Mouse (Mus musculus) right cerebral cortex, postnatal 14 days (tissue): ENCODE measurements around the gene Abcg3.
"Not testable (repeated sequence)": the region's sequence is repeated elsewhere in the genome, so short reads cannot be mapped to it uniquely, and the experiment has no call there.

Experiments
- DNase-seq: peaks from one replicate; pipeline ENCODE4 v3.0.0; 2022

The Abcg3 gene

DNA sequence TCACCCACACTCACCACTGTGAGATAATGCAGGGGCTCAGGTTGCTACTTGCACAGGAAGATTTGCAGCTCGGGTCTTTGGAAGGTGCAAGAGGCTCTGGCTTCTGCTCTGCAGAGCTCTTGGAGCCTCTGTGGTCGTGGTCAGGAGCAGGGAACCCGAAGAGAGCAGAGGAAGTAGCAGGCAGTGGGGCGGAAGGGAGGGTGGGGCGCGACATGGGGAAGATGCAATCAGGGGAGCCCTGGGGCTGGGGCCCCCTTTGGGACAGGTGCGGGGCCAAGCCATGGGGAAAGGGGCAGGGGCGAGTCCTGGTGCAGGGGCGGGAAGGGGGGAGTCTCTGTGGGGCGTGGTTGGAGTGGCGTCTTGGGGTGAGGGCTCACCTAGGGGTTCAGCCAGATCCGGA lies at the start of gene Abcg3:
TSS of gene Abcg3 (minus strand) at position 184 of the 400 bp plus-strand sequence.
- no peak for DNase-seq

GRCm38 (mm10) chr5:105012551-105012950 lies 30.0 kb upstream of the Abcg3 start:
- DNase-seq: no peak

DNA sequence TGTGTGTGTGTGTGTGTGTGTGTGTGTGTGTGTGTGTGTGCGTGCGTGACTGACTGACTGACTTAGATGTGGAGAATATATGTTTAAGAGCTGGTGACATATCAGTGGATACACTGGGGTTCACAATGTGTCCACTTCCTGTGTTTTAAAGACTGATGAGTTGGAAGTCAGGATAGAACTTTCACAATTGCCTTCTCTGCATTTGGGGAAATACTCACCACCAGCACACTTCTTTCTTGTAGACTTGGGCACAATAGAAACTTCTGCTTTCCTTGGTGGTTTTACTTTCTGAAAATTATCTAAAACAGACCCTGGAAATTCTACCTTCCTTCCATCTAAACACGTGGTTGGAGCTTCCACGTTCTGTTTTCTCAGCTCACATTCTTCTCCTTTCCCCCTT lies 29.1 kb upstream of the Abcg3 start:
- no peak for DNase-seq

GRCm38 (mm10) chr5:105010376-105010775 lies 27.9 kb upstream of the Abcg3 start:
- DNase-seq: no peak

DNA sequence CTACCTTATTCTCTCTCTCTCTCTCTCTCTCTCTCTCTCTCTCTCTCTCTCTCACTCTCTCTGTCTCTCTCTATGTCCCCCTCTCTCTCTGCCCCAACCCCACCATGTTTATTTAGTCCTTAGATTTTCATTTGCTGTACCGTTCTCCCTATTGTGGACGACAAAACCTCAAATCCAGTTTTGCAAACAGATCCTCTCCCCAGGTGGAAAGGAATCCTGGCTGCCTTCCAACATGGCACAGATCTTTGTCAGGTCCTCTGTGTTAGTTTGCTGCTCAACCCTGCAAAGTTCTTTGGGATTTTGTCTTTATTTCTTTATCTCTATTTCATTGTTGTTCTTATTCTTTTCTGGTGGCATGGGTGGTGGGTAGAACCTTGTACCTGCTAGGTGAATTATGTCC lies 6.9 kb upstream of the Abcg3 start:
- DNase-seq: no peak

GRCm38 (mm10) chr5:104988000-104988399 lies 5.5 kb upstream of the Abcg3 start:
- DNase-seq: no peak

DNA sequence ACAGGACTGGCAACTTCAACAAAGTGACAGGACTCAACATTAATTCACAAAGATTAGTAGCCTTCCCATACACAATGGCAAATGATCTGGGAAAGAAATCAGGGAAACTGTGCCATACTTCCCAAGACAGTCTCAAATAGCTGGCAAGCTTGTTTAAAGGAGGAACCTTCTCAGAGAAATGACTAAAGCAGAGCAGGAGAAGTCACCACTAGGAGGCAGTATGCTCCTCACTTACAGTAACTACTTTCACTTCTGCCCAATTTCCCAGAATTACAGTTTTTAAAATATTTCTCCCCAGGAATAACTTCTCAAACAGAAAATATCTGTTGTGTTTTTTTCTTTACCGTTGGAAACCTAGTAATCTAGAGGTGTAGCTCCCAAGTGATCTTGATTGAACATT lies 4.2 kb upstream of the Abcg3 start:
- peak; percentile 8 for DNase-seq

DNA sequence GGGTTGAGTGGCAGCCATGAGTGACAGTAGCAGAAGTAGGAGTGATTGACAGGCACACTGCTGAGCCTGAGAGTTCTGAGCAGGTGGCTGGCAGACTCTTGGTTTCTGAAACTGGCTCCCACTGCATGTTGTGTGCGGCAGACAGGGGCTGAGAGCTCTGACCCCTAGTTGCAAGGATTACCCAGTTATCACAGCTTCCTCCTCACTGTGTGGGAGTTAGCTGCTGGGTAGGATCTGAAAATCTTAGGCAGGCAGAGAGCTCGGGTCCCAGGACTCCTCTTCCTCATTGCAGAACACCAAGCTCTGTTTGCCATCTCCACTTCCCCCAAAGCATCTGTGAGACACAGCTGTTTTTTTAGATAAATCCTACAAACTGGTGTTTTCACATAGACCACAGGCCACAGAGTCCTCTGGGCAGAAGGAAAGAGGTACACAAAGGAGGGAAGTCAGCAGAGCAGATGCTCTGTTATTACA lies 3.4 kb downstream of the Abcg3 start:
- no peak for DNase-seq

GRCm38 (mm10) chr5:104958141-104958793 lies 24.3 kb downstream of the Abcg3 start:
- no peak for DNase-seq

DNA sequence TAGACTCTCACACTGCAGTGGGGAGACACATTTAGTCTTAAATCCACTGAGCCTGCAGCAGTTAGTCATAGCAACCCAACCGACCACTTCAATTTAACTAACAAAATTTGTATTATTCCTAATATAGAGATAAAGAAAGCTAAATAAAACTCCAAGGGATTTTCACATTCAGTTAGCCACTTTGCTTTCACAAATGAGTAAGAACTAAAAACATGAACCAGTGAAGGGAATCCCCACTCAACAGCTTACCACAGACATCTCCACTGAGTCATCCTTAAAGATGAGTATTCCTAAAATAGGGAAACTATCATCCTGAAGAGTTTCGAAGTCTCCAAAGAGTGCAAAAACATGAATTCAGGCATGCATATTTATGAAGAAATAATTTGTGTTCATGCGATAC lies 27.3 kb downstream of the Abcg3 start:
- no peak for DNase-seq

GRCm38 (mm10) chr5:104946951-104947350 lies 35.6 kb downstream of the Abcg3 start:
- DNase-seq: no peak

DNA sequence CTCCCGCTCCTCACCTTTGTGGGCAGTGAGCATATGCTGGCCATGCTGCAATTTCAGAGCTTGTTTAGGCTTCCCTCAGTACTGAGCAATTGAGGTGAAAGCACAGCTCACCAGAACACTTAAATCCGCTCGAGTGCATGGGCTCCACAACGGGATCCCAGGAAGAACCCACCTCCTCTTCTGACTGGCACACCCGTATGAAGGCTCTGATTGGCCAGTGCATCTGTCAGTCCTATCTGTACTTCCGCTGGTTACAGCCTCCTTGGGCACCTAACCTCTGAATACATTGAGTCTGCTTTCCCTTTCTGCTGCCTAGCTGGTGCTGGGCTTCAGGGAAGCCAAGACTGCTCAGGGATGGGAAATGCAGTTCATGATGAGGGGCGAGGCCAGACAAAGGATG lies 48.4 kb downstream of the Abcg3 start:
- no peak for DNase-seq

GRCm38 (mm10) chr5:104906556-104906955 lies 76.0 kb downstream of the Abcg3 start:
- not testable (repeated sequence) for DNase-seq
